In genomic region chr2:11140385-11140784, GRCm38 (mm10) we compare ENCODE assay signal across 24 mouse cellular contexts. TPM values are rescaled to one million over a fixed set of nuclear protein-coding genes. Genes with fewer than 3 reads are reported as not detected.
DNase-seq lines count a peak whose midpoint lies in the region; ATAC-seq lines count a peak whose summit lies in the region.
"Had no signal": no experiment of that assay in that cellular context is flagged by ENCODE, and none has a peak within 500 bp of the region (broad histone marks: within the 10 kb centered on the region; RNA-seq: fewer than 3 reads in every experiment).

No protein-coding gene starts in this region.

- no peaks in the 10 kb centered on the region for H3K9me3 ChIP-seq in forebrain, embryonic 16.5 days (ENCODE audit: control insufficient read depth, low read length)
- H3K9me3 ChIP-seq in forebrain, embryonic 15.5 days = no peaks in the 10 kb centered on the region
- H3K9me3 ChIP-seq: embryonic facial prominence, embryonic 12.5 days; G1E had no signal

- H3K36me3 ChIP-seq in forebrain, embryonic 16.5 days (ENCODE audit: control insufficient read depth, insufficient read depth) = no peaks in the 10 kb centered on the region
- H3K36me3 ChIP-seq in forebrain, embryonic 15.5 days = no peaks in the 10 kb centered on the region
- H3K36me3 ChIP-seq: embryonic facial prominence, embryonic 10.5 days; embryonic facial prominence, embryonic 12.5 days; G1E had no signal

- no peak overlapping the region for H3K4me2 ChIP-seq in forebrain, embryonic 16.5 days (ENCODE audit: low read length)
- H3K4me2 ChIP-seq in forebrain, embryonic 15.5 days (replicated peaks) = no peak overlapping the region
- H3K4me2 ChIP-seq: embryonic facial prominence, embryonic 12.5 days had no signal

- no peak overlapping the region for H3K4me3 ChIP-seq in forebrain, embryonic 16.5 days (replicated peaks; ENCODE audit: low read length)
- H3K4me3 ChIP-seq in forebrain, embryonic 15.5 days = no peak overlapping the region
- H3K4me3 ChIP-seq: embryonic facial prominence, embryonic 10.5 days; embryonic facial prominence, embryonic 12.5 days had no signal

- peak; percentile 67; the same call in 1 of the 2 replicates for ATAC-seq in forebrain, embryonic 16.5 days
- ATAC-seq in forebrain, embryonic 15.5 days (replicated peaks) = no peak
- peak; percentile 34; the same call in 1 of the 2 replicates for ATAC-seq in frontal cortex, adult (ENCODE audit: low TSS enrichment)
- ATAC-seq: activated CD4-positive, CD25-positive, alpha-beta regulatory T cell, adult 4 months; CD4-positive, CD25-positive, alpha-beta regulatory T cell, adult 4 months; forebrain, embryonic 14.5 days; Patski had no signal

- no peak overlapping the region for H3K27ac ChIP-seq in forebrain, embryonic 16.5 days (ENCODE audit: low read length)
- no peak overlapping the region for H3K27ac ChIP-seq in forebrain, embryonic 15.5 days (replicated peaks)
- H3K27ac ChIP-seq: embryonic facial prominence, embryonic 10.5 days; embryonic facial prominence, embryonic 12.5 days had no signal

- no peak for DNase-seq in frontal cortex, postnatal 36 days (ENCODE audit: low spot score in 2 of 2)
- peak; percentile 15 for DNase-seq in layer of hippocampus, adult 9-10 months (ENCODE audit: low spot score)
- no peak for DNase-seq in layer of hippocampus, postnatal 36 days
- peak; percentile 22 for DNase-seq in brain, embryonic 18.5 days (ENCODE audit: low read depth, low spot score)
- DNase-seq in kidney, postnatal 25 days = no peak
- DNase-seq: adrenal gland, adult 8-10 months; adrenal gland, postnatal 14 days; adrenal gland, postnatal 36 days; cerebellum, adult 11 months; cerebellum, adult 18-20 months; cerebellum, adult 8-10 months; cerebellum, adult 9-11 months; cerebellum, postnatal 14 days had no signal

- H3K9ac ChIP-seq in forebrain, embryonic 16.5 days (replicated peaks; ENCODE audit: low read depth, low read length) = no peak overlapping the region
- H3K9ac ChIP-seq in forebrain, embryonic 15.5 days (replicated peaks) = no peak overlapping the region
- H3K9ac ChIP-seq: embryonic facial prominence, embryonic 12.5 days had no signal

- 61% methylated on average over 3 of the region's 3 CpGs for whole genome bisulfite sequencing in forebrain, embryonic 16.5 days
- 65% methylated on average over 3 of the region's 3 CpGs for WGBS in forebrain, embryonic 15.5 days

- H3K4me1 ChIP-seq in forebrain, embryonic 16.5 days (replicated peaks; ENCODE audit: control insufficient read depth, insufficient read depth, low read length) = no peaks in the 10 kb centered on the region
- no peaks in the 10 kb centered on the region for H3K4me1 ChIP-seq in forebrain, embryonic 15.5 days
- H3K4me1 ChIP-seq: embryonic facial prominence, embryonic 10.5 days; embryonic facial prominence, embryonic 12.5 days had no signal

- H3K27me3 ChIP-seq in forebrain, embryonic 16.5 days (replicated peaks; ENCODE audit: control insufficient read depth, insufficient read depth, low read length) = 0 out of 2 replicates have a peak, but pooled peaks cover 3% of the 10 kb centered on the region
- H3K27me3 ChIP-seq in forebrain, embryonic 15.5 days = 0 out of 2 replicates have a peak, but pooled peaks cover 3% of the 10 kb centered on the region
- H3K27me3 ChIP-seq: CH12.LX; embryonic facial prominence, embryonic 12.5 days; Patski had no signal

RNA-seq across cellular contexts. Expression of gene Prkcq, which starts 31.5 kb away (rescaled TPM):
- polyA plus RNA-seq in forebrain, embryonic 16.5 days (2015; fragmentation: Nextera tagmentation; extraction: Ambion mirVana) = 3.0 and 4.4 TPM in 2 replicates
- 3.2 and 3.5 TPM in 2 replicates for polyA plus RNA-seq in forebrain, embryonic 15.5 days (2015; fragmentation: Nextera tagmentation; extraction: Ambion mirVana)
- total RNA-seq in layer of hippocampus, postnatal 36 days (2021) = 10 to 100 TPM; 11.1 to 11.2 TPM
- total RNA-seq: CH12.LX had no signal
- polyA plus RNA-seq: G1E had no signal

Comparison
In these comparisons a context has a peak if more than half of its experiments do, and no peak if none do; other contexts are left out.
1. DNase-seq: peak in layer of hippocampus, adult 9-10 months (single experiment) and brain, embryonic 18.5 days (single experiment); none in frontal cortex, postnatal 36 days (0 of 2), layer of hippocampus, postnatal 36 days (0 of 2) and kidney, postnatal 25 days (0 of 2).